Mouse (Mus musculus) heart, embryonic 12.5 days (tissue): ENCODE data around the gene Gpr82. TPM values are rescaled to one million over a fixed set of nuclear protein-coding genes. Genes with fewer than 3 reads are reported as not detected.

ENCODE experiments used
- ATAC-seq: fragments of 200-750 bp; cut with Nextera tagmentation; 2 replicates; pipeline ENCODE4 v1.8.0; 2017; ENCODE audit warnings: moderate TSS enrichment, moderate library complexity; ENCODE audit not compliant: insufficient number of reproducible peaks, low FRiP score
- H3K27ac ChIP-seq: fragments of 300-500 bp; sonication (generic); 2 replicates; pipeline ENCODE4 v1.5.1; 2016; ENCODE audit warnings: mild to moderate bottlenecking, moderate library complexity; ENCODE audit not compliant: poor library complexity, severe bottlenecking
- H3K27me3 ChIP-seq: fragments of 300-500 bp; sonication (generic); replicated peaks from 2 replicates; pipeline ENCODE4 v1.6.1; 2016; ENCODE audit warnings: mild to moderate bottlenecking, moderate library complexity
- H3K36me3 ChIP-seq: fragments of 300-500 bp; sonication (generic); 2 replicates; pipeline ENCODE4 v1.6.1; 2016; ENCODE audit warnings: mild to moderate bottlenecking, moderate library complexity
- H3K4me1 ChIP-seq: fragments of 300-500 bp; sonication (generic); replicated peaks from 2 replicates; pipeline ENCODE4 v1.6.1; 2016; ENCODE audit warnings: mild to moderate bottlenecking
- H3K4me2 ChIP-seq: fragments of 300-500 bp; sonication (generic); 2 replicates; pipeline ENCODE4 v1.6.1; 2016; ENCODE audit warnings: mild to moderate bottlenecking, moderate library complexity
- H3K4me3 ChIP-seq: fragments of 300-500 bp; sonication (generic); 2 replicates; pipeline ENCODE4 v1.5.1; 2016; ENCODE audit warnings: mild to moderate bottlenecking
- H3K9ac ChIP-seq: fragments of 300-500 bp; sonication (generic); 2 replicates; pipeline ENCODE4 v1.6.1; 2016; ENCODE audit warnings: mild to moderate bottlenecking, moderate library complexity
- H3K9me3 ChIP-seq: fragments of 300-500 bp; sonication (generic); replicated peaks from 2 replicates; pipeline ENCODE4 v1.6.1; 2016; ENCODE audit warnings: mild to moderate bottlenecking, moderate library complexity
- WGBS: fragments of 180-500 bp; shearing (Covaris S2); methylation state at CpG from one replicate; pipeline ENCODE4 v1.1.7; 2016; 5-methylcytosine and 5-hydroxymethylcytosine counted together
- polyA plus RNA-seq: library from polyadenylated mRNA; unstranded; fragments of >200 nt; fragmentation: Nextera tagmentation; extraction: Ambion mirVana; gene quantifications from 2 replicates; pipeline ENCODE4 v1.2.1, GENCODE M21; 2016

Gpr82 gene
- polyA plus RNA-seq, result 0.09 and 0.12 TPM in 2 replicates

DNA sequence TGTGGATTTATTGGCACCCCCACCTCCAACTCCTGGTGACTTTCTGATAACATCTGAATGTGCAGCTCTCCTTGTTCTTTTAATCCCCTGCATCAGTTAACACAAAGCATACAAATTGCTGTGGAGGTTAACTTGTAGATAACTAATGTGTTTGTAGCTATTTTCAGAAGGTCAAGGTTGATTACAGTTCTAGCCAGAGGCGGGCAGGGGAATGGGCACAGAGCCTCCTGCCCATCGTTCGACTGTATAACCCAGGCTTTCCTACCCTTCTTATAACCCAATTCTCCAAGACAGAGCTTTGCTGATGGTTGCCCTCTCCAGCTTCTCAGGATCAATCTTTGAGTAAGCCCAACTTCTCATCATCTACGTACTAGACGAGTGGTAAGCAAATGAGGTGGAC, at the start of gene Gpr82:
Gpr82 (plus strand) TSS at position 301 of the 400 bp plus-strand sequence.
- H3K4me3 ChIP-seq, result no peak within 1 kb of the TSS
- no peak within 1 kb of the TSS for H3K9ac ChIP-seq
- 83% methylated on average over 5 of the region's 5 CpGs for WGBS
- no peaks in the 10 kb centered on the region for H3K36me3 ChIP-seq
- no peak within 1 kb of the TSS for H3K4me2 ChIP-seq
- H3K27me3 ChIP-seq, result no peaks in the 10 kb centered on the region
- H3K4me1 ChIP-seq, result no peaks in the 10 kb centered on the region
- no peak for ATAC-seq
- H3K27ac ChIP-seq, result no peak within 1 kb of the TSS
- no peaks in the 10 kb centered on the region for H3K9me3 ChIP-seq

DNA sequence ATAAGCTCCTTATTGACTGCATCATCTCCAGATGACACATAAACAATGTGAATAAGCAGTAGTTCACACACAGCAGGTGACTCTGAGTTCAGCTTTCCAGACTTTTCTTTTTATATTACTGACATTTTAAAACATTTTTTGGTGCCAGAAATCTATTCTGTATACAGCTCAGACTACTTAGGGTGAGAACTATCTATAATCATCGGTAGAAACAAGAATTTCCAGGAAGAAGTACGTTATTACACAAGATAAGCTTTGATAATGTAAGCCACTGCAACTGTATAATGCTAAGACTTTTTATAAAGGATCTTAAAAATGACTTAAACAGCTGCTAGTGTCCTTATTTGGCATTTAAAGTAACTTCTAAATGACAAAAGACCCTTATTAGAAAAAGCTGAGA, 49.0 kb upstream of the Gpr82 start:
- H3K36me3 ChIP-seq, result 0 out of 2 replicates have a peak, but pooled peaks cover 2% of the 10 kb centered on the region
- H3K27ac ChIP-seq, result no peak overlapping the region
- no peak overlapping the region for H3K4me2 ChIP-seq
- H3K27me3 ChIP-seq, result no peaks in the 10 kb centered on the region
- H3K9ac ChIP-seq, result no peak overlapping the region
- no peak overlapping the region for H3K4me3 ChIP-seq
- no peaks in the 10 kb centered on the region for H3K9me3 ChIP-seq
- WGBS, result 53% methylated on average over 2 of the region's 2 CpGs
- ATAC-seq, result no peak
- H3K4me1 ChIP-seq, result no peaks in the 10 kb centered on the region

DNA sequence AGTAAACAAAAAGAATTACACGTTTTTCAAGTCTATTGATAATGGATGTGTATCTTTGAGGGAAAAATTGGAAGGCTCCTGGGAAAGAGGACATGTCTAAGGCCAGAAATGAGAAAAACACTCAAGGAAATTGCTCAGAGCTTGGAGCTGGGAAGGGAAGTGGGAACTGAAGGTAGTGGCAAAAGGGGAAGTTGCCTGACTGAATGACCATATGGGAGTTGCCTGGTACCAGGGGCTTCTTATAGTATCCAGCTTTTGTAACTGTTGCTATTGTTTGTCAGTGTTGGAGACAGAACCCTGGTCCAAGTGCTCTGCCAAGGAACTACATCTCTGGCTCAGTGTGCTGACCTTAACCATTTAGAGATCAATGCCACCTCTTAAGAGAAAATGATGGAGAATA, 44.4 kb upstream of the Gpr82 start:
- H3K27me3 ChIP-seq, result no peaks in the 10 kb centered on the region
- H3K4me2 ChIP-seq, result no peak overlapping the region
- no peak overlapping the region for H3K4me3 ChIP-seq
- 0 out of 2 replicates have a peak, but pooled peaks cover 2% of the 10 kb centered on the region for H3K36me3 ChIP-seq
- no peak for ATAC-seq
- WGBS, result 53% methylated on average over 1 of the region's 1 CpGs
- no peak overlapping the region for H3K27ac ChIP-seq
- no peak overlapping the region for H3K9ac ChIP-seq
- H3K4me1 ChIP-seq, result no peaks in the 10 kb centered on the region
- no peaks in the 10 kb centered on the region for H3K9me3 ChIP-seq

DNA sequence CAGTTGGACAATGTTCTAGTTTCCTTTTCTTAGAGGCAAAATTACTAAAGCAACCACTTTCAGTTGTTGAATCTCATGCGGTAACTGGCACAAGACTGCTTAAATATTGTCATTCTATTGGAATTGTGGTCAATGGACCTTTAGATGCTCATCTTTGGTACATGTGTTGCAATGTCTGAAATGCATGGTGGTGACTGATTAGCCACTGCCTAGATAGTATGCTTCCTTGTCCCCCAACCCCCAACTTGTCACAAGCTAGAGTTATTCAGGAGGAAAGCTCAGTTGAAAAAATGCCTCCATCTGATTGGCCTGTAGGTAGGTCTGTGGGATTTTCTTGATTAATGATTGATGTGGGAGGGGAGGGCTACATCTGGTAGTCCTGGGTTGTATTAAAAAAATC, 43.9 kb upstream of the Gpr82 start:
- 0 out of 2 replicates have a peak, but pooled peaks cover 2% of the 10 kb centered on the region for H3K36me3 ChIP-seq
- H3K4me2 ChIP-seq, result no peak overlapping the region
- H3K27me3 ChIP-seq, result no peaks in the 10 kb centered on the region
- no peak overlapping the region for H3K4me3 ChIP-seq
- no peak overlapping the region for H3K27ac ChIP-seq
- ATAC-seq, result no peak
- no peak overlapping the region for H3K9ac ChIP-seq
- no peaks in the 10 kb centered on the region for H3K4me1 ChIP-seq
- 88% methylated on average over 1 of the region's 1 CpGs for WGBS
- H3K9me3 ChIP-seq, result no peaks in the 10 kb centered on the region

DNA sequence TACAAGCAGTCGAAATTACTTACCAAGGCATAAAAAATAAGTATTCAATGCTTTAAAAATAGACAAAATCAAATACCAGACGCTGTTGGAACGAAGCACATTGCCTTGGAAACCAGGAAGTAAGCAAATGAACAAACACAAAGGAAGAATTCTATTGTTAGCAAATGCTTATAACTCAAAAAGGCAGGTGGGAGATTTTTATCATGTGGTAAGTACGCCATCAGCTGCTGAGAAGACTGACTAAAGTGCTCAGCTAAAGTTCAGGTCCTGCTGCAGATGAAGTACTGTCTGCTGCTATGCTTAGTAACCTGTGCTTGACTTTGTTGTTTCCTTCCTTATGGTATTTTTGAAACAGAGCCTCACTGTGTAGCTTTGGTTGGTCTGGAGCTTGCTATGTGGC, 42.7 kb upstream of the Gpr82 start:
- H3K4me3 ChIP-seq, result no peak overlapping the region
- H3K4me2 ChIP-seq, result no peak overlapping the region
- 69% methylated on average over 4 of the region's 4 CpGs for WGBS
- no peaks in the 10 kb centered on the region for H3K9me3 ChIP-seq
- no peaks in the 10 kb centered on the region for H3K4me1 ChIP-seq
- no peak for ATAC-seq
- no peak overlapping the region for H3K9ac ChIP-seq
- no peak overlapping the region for H3K27ac ChIP-seq
- no peaks in the 10 kb centered on the region for H3K36me3 ChIP-seq
- H3K27me3 ChIP-seq, result no peaks in the 10 kb centered on the region

DNA sequence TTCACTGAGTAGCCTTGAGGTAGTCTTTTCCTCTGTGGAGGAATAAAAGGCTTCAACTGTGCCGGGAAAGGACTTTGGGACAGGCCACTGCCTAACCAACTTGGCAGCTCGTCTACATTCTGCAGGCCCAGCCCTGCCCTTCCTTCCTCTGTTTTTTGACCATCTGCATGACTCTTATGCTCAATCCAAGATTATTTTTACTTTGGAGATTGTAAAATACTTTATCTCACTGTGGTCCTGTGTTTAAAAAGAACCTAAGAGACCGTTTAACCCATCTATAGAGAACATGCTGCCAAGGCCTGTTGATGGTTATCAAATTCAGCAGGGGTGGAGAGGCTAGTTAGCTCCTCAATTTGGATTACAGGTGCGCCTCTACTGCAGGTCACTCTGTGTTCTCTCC, 39.7 kb upstream of the Gpr82 start:
- 69% methylated on average over 4 of the region's 4 CpGs for WGBS
- no peak overlapping the region for H3K4me3 ChIP-seq
- no peaks in the 10 kb centered on the region for H3K27me3 ChIP-seq
- no peak for ATAC-seq
- H3K4me2 ChIP-seq, result no peak overlapping the region
- H3K9me3 ChIP-seq, result no peaks in the 10 kb centered on the region
- H3K4me1 ChIP-seq, result no peaks in the 10 kb centered on the region
- H3K36me3 ChIP-seq, result no peaks in the 10 kb centered on the region
- no peak overlapping the region for H3K27ac ChIP-seq
- no peak overlapping the region for H3K9ac ChIP-seq

DNA sequence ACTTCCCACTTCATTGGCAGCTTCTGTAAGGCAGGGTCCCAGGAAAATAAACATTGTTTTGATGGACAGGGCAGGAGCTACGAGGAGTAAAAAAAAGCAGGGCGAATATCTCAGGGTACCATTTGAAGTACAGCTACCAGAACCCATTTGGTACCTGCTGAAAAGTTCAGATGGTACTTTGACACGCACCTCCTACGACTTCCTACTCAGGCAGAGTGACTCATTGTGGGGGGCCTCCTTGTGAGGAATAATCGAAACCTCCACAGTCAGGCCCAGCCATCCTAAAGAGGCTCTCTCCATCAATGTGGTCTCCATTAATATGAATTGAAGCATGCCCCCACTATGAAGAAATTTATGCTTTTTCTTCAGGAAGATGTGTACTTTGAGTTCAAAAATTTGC, 38.5 kb upstream of the Gpr82 start:
- no peaks in the 10 kb centered on the region for H3K9me3 ChIP-seq
- no peak overlapping the region for H3K4me2 ChIP-seq
- WGBS, result 79% methylated on average over 5 of the region's 5 CpGs
- H3K9ac ChIP-seq, result no peak overlapping the region
- H3K4me3 ChIP-seq, result no peak overlapping the region
- ATAC-seq, result no peak
- no peaks in the 10 kb centered on the region for H3K36me3 ChIP-seq
- H3K4me1 ChIP-seq, result no peaks in the 10 kb centered on the region
- no peak overlapping the region for H3K27ac ChIP-seq
- no peaks in the 10 kb centered on the region for H3K27me3 ChIP-seq

DNA sequence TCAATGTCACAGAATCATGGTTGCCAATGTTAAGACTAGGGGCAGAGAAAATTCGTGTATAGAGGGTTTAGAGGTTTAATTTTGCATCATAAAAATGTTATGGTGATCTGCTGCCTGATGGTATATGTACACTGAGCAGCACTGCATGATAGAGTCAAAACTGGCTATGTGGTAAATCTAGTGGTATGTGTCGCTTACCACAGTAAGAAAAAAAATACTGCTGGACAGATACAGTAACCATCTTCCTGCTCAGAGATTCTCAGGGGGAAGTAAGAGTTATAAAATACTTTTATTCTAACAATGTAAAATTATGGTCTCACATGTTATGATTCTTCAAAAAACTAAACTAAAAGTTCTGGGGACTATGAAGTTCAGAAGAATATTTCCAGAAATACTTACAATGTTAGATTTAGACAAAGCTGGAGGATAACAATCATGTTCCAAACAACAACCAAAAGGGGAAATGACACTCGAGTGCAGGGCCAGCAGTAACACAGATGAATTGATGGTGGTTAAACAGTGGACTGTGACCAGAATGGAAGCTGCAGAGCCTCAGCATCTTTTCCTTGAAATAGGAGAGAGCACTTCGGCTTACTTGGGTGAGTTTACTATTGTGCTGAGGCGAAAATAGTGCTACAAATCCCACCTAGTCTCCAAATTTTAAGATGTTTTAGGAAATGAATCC, 29.4 kb upstream of the Gpr82 start, which contains the start of gene Gpr34:
Gpr34 (plus strand) TSS at position 491 of the 685 bp plus-strand sequence.
- Histone ChIP-seq H3K9ac (no peak within 1 kb of the TSS), H3K4me3 (no peak within 1 kb of the TSS), H3K9me3 (no peaks in the 10 kb centered on the region), H3K27me3 (no peaks in the 10 kb centered on the region), H3K36me3 (no peaks in the 10 kb centered on the region), H3K27ac (no peak within 1 kb of the TSS), H3K4me1 (no peaks in the 10 kb centered on the region), H3K4me2 (no peak within 1 kb of the TSS)
- 69% methylated on average over 5 of the region's 5 CpGs for WGBS
- ATAC-seq, result no peak

DNA sequence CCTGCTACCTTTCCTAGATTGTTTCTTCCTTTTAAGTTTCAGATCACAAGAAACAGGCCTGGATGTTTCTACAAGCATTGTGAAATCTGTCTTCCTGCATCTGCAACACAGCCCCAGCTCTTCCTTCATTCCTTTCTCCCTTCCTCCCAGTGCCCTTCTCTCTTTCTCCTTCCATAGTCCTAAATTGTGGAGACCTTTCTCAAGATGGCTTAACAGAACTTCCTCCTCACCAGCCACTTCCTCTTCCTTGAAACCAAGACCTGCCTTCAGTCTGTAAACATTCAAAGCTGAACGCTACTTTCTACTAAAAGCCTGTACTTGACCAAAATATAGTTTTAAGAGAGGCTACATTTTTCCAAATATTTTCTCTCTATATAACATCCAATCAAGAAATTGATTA, 24.8 kb upstream of the Gpr82 start:
- Histone ChIP-seq H3K27me3 (no peaks in the 10 kb centered on the region), H3K27ac (no peak overlapping the region), H3K9ac (no peak overlapping the region)

DNA sequence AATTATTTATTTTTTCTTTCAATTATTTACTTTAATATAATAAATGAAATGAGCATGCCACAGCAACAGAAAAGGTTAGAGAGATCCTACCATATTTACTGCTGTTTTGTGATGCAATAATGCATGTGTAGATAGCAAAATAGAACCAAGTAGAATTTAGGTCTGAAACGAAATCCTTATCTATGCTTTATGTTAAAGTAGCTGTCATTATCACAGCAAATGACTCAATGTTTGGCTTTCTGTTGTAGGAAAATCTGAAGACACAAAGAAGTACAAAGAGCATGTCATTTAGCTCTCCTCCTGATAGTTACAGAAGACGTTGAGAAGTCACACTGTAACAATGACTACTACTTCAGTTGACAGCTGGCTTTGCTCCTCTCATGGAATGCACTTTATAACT, 22.3 kb upstream of the Gpr82 start:
- Histone ChIP-seq H3K9ac (no peak overlapping the region), H3K9me3 (no peaks in the 10 kb centered on the region), H3K27ac (no peak overlapping the region), H3K4me3 (no peak overlapping the region), H3K4me1 (no peaks in the 10 kb centered on the region), H3K36me3 (no peaks in the 10 kb centered on the region), H3K27me3 (no peaks in the 10 kb centered on the region), H3K4me2 (no peak overlapping the region)
- 33% methylated on average over 2 of the region's 2 CpGs for WGBS
- no peak for ATAC-seq

More for the DNA sequence above, 24.8 kb upstream of the Gpr82 start:
- WGBS, result 71% methylated on average over 1 of the region's 1 CpGs
- H3K4me1 ChIP-seq, result no peaks in the 10 kb centered on the region
- H3K36me3 ChIP-seq, result no peaks in the 10 kb centered on the region
- H3K9me3 ChIP-seq, result no peaks in the 10 kb centered on the region
- H3K4me2 ChIP-seq, result no peak overlapping the region
- H3K4me3 ChIP-seq, result no peak overlapping the region
- no peak for ATAC-seq

DNA sequence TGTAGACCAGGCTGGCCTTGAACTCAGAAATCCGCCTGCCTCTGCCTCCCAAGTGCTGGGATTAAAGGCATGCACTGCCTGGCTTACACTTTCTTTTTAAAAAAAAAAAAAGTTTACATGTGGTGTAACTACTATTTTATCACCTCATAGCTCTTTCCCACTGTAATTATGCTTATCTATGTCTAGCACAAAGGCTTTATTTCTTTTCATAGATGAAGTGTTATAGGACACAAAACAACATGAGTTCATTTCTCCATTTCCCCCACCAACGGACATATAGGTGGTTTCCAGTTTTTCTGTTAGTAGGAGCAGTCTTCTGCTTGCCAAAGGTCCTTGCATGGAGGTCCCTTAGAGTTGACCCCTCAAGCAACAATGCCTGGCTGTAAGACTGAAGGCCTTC, 9.3 kb upstream of the Gpr82 start:
- H3K27me3 ChIP-seq, result no peaks in the 10 kb centered on the region
- WGBS, result 74% methylated on average over 2 of the region's 2 CpGs
- no peaks in the 10 kb centered on the region for H3K36me3 ChIP-seq
- no peak overlapping the region for H3K9ac ChIP-seq
- no peak for ATAC-seq
- no peak overlapping the region for H3K4me2 ChIP-seq
- no peaks in the 10 kb centered on the region for H3K9me3 ChIP-seq
- H3K27ac ChIP-seq, result no peak overlapping the region
- H3K4me1 ChIP-seq, result no peaks in the 10 kb centered on the region
- H3K4me3 ChIP-seq, result no peak overlapping the region

DNA sequence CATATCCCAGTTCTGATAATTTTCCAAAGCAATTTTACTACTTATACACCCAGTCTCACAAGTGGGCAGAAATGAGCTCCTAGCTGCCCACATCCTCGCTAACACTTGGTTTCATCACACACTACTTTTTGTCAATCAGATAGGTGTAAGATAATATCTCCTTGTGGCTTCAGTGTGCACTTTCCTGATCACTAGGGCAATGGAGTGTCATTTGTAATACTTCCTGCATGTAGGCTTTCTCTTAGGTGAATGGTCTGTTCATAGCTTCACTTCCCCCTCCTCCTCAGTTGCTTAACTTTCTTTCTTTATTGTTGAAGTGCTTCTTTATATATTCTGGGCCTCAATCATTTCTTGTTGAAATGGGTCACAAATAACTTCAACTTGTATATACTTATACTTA, 8.9 kb upstream of the Gpr82 start:
- H3K27me3 ChIP-seq, result no peaks in the 10 kb centered on the region
- no peak overlapping the region for H3K27ac ChIP-seq
- H3K4me1 ChIP-seq, result no peaks in the 10 kb centered on the region
- no peak overlapping the region for H3K4me2 ChIP-seq
- 75% methylated on average over 1 of the region's 1 CpGs for WGBS
- no peaks in the 10 kb centered on the region for H3K9me3 ChIP-seq
- ATAC-seq, result no peak
- H3K4me3 ChIP-seq, result no peak overlapping the region
- H3K36me3 ChIP-seq, result no peaks in the 10 kb centered on the region
- no peak overlapping the region for H3K9ac ChIP-seq
